Mouse (Mus musculus) neural tube, embryonic 15.5 days (tissue): Measurements from ENCODE around the gene Slc5a4b. TPM values are rescaled to one million over a fixed set of nuclear protein-coding genes. Genes with fewer than 3 reads are reported as not detected.

ENCODE experiments used
- ATAC-seq: fragments of 200-750 bp; cut with Nextera tagmentation; 2 replicates; pipeline ENCODE4 v1.8.0; 2017; ENCODE audit warnings: mild to moderate bottlenecking, moderate TSS enrichment, moderate library complexity; ENCODE audit not compliant: low FRiP score
- H3K27ac ChIP-seq: fragments of 300-500 bp; sonication (generic); replicated peaks from 2 replicates; pipeline ENCODE4 v1.5.1; 2015; ENCODE audit warnings: mild to moderate bottlenecking, inconsistent platforms
- H3K27me3 ChIP-seq: fragments of 300-500 bp; sonication (generic); replicated peaks from 2 replicates; pipeline ENCODE4 v1.6.1; 2015; ENCODE audit warnings: inconsistent platforms
- H3K36me3 ChIP-seq: fragments of 300-500 bp; sonication (generic); 2 replicates; pipeline ENCODE4 v1.6.1; 2015; ENCODE audit warnings: inconsistent platforms
- H3K4me1 ChIP-seq: fragments of 300-500 bp; sonication (generic); 2 replicates; pipeline ENCODE4 v1.6.1; 2015; ENCODE audit warnings: inconsistent platforms
- H3K4me2 ChIP-seq: fragments of 300-500 bp; sonication (generic); 2 replicates; pipeline ENCODE4 v1.6.1; 2015; ENCODE audit warnings: inconsistent platforms, mild to moderate bottlenecking, moderate library complexity
- H3K4me3 ChIP-seq: fragments of 300-500 bp; sonication (generic); replicated peaks from 2 replicates; pipeline ENCODE4 v1.5.1; 2015; ENCODE audit warnings: mild to moderate bottlenecking, inconsistent platforms
- H3K9ac ChIP-seq: fragments of 300-500 bp; sonication (generic); replicated peaks from 2 replicates; pipeline ENCODE4 v1.6.1; 2015; ENCODE audit warnings: mild to moderate bottlenecking, inconsistent platforms
- H3K9me3 ChIP-seq: fragments of 300-500 bp; sonication (generic); replicated peaks from 2 replicates; pipeline ENCODE4 v1.6.1; 2016; ENCODE audit warnings: inconsistent platforms
- WGBS: fragments of 180-500 bp; shearing (Covaris S2); methylation state at CpG from one replicate; pipeline ENCODE4 v1.1.7; 2015; ENCODE audit warnings: mixed read lengths; 5-methylcytosine and 5-hydroxymethylcytosine counted together
- polyA plus RNA-seq: library from polyadenylated mRNA; unstranded; fragments of >200 nt; fragmentation: Nextera tagmentation; extraction: Ambion mirVana; gene quantifications from 2 replicates; pipeline ENCODE4 v1.2.1, GENCODE M21; 2015

Gene Slc5a4b
- polyA plus RNA-seq: not detected in 2 replicates

DNA sequence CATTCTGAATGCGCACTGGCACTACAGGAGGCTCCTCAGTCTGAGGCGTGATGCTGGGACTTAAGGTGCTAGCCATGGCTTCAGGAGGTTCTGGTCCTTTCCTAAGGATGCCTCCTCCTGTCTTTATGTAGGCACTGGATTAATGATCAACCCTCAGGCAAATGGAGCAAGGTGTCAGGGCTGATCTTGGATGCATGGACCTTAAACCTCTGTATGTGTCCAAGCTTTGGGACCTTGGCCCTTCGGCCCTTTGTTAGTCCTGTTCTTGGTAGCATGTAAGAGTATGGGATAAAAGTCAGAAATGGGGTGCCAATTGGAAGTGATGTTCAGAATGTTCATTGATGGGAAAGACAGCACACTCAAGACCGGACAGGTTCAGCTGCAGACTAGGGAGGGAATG lies at the start of gene Slc5a4b:
Slc5a4b (minus strand) TSS at position 101 of the 400 bp plus-strand sequence.
- H3K4me3 ChIP-seq: no peak within 1 kb of the TSS
- no peaks in the 10 kb centered on the region for H3K4me1 ChIP-seq
- no peaks in the 10 kb centered on the region for H3K27me3 ChIP-seq
- H3K36me3 ChIP-seq: no peaks in the 10 kb centered on the region
- H3K9ac ChIP-seq: no peak within 1 kb of the TSS
- no peak within 1 kb of the TSS for H3K4me2 ChIP-seq
- 94% methylated on average over 4 of the region's 4 CpGs for WGBS
- ATAC-seq: no peak
- no peaks in the 10 kb centered on the region for H3K9me3 ChIP-seq
- no peak within 1 kb of the TSS for H3K27ac ChIP-seq

GRCm38 (mm10) chr10:76158009-76158408 lies 47.2 kb upstream of the Slc5a4b start:
- WGBS: 73% methylated on average over 1 of the region's 1 CpGs
- no peak for ATAC-seq
- H3K9me3 ChIP-seq: no peaks in the 10 kb centered on the region
- H3K4me1 ChIP-seq: no peaks in the 10 kb centered on the region
- no peaks in the 10 kb centered on the region for H3K27me3 ChIP-seq
- no peak overlapping the region for H3K4me2 ChIP-seq
- no peaks in the 10 kb centered on the region for H3K36me3 ChIP-seq
- no peak overlapping the region for H3K9ac ChIP-seq
- no peak overlapping the region for H3K4me3 ChIP-seq
- H3K27ac ChIP-seq: no peak overlapping the region

GRCm38 (mm10) chr10:76157528-76157927 lies 46.8 kb upstream of the Slc5a4b start:
- 81% methylated on average over 5 of the region's 5 CpGs for WGBS
- no peak overlapping the region for H3K9ac ChIP-seq
- no peaks in the 10 kb centered on the region for H3K36me3 ChIP-seq
- H3K9me3 ChIP-seq: no peaks in the 10 kb centered on the region
- H3K4me1 ChIP-seq: no peaks in the 10 kb centered on the region
- ATAC-seq: no peak
- no peaks in the 10 kb centered on the region for H3K27me3 ChIP-seq
- H3K4me3 ChIP-seq: no peak overlapping the region
- H3K27ac ChIP-seq: no peak overlapping the region
- H3K4me2 ChIP-seq: no peak overlapping the region

DNA sequence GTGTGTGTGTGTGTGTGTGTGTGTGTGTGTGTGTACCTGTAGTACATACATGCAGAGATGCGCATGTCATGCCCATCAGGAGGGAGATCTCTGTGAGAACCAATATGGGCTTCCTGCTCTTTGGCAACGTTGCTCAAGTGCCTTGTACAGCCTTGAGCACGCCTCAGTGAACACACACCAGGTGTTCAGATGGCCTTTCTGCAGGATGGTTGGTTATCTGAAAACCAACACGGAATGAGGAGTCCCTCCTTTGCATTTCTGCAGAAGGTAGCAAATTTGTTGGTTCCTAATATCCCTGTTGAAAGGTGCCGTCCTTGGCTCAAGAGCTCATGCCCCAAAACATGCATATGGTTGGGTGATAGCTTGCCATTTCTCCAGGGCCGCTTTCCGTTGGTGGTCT lies 45.1 kb upstream of the Slc5a4b start:
- WGBS: 86% methylated on average over 7 of the region's 7 CpGs

GRCm38 (mm10) chr10:76147278-76147677 lies 36.5 kb upstream of the Slc5a4b start, which contains the start of gene Slc5a4a:
Gene Slc5a4a, plus strand, starts transcription at chr10:76147451.
- no peak within 1 kb of the TSS for H3K4me2 ChIP-seq
- no peak within 1 kb of the TSS for H3K9ac ChIP-seq
- H3K36me3 ChIP-seq: no peaks in the 10 kb centered on the region
- H3K27me3 ChIP-seq: no peaks in the 10 kb centered on the region
- WGBS: 91% methylated on average over 5 of the region's 5 CpGs
- H3K4me3 ChIP-seq: no peak within 1 kb of the TSS
- no peak within 1 kb of the TSS for H3K27ac ChIP-seq
- no peaks in the 10 kb centered on the region for H3K4me1 ChIP-seq
- H3K9me3 ChIP-seq: no peaks in the 10 kb centered on the region
- no peak for ATAC-seq

More for the DNA sequence above, 45.1 kb upstream of the Slc5a4b start:
- Histone ChIP-seq H3K4me1 (no peaks in the 10 kb centered on the region), H3K9me3 (no peaks in the 10 kb centered on the region), H3K4me3 (no peak overlapping the region), H3K9ac (no peak overlapping the region), H3K36me3 (no peaks in the 10 kb centered on the region), H3K27me3 (no peaks in the 10 kb centered on the region), H3K4me2 (no peak overlapping the region), H3K27ac (no peak overlapping the region)
- no peak for ATAC-seq

- H3K4me1 ChIP-seq: no peaks in the 10 kb centered on the region
- H3K27ac ChIP-seq: no peak overlapping the region
- no peak overlapping the region for H3K4me2 ChIP-seq
- no peaks in the 10 kb centered on the region for H3K9me3 ChIP-seq
- no peak for ATAC-seq
- 71% methylated on average over 8 of the region's 8 CpGs for WGBS
- H3K36me3 ChIP-seq: no peaks in the 10 kb centered on the region
- no peak overlapping the region for H3K4me3 ChIP-seq
- no peak overlapping the region for H3K9ac ChIP-seq
- H3K27me3 ChIP-seq: no peaks in the 10 kb centered on the region
Measured at GRCm38 (mm10) chr10:76146846-76147245, 36.1 kb upstream of the Slc5a4b start.

DNA sequence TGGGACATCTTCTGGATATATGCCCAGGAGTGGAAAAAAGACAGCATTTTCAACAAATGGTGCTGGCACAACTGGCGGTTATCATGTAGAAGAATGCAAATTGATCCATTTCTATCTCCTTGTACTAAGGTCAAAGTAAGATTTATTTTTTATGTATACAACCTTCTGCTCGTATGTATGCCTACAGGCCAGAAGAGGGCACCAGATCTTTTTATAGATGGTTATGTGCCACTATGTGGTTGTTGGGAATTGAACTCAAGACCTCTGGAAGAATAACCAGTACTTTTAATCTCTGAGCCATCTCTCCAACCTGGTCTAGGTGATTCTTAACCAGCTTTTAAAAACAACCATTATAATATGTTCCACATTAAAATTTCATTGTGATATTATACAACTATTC lies 25.6 kb upstream of the Slc5a4b start:
- 81% methylated on average over 2 of the region's 2 CpGs for WGBS
- Histone ChIP-seq H3K4me3 (no peak overlapping the region), H3K4me2 (no peak overlapping the region), H3K4me1 (no peaks in the 10 kb centered on the region), H3K27ac (no peak overlapping the region), H3K9ac (no peak overlapping the region), H3K36me3 (no peaks in the 10 kb centered on the region), H3K9me3 (no peaks in the 10 kb centered on the region), H3K27me3 (no peaks in the 10 kb centered on the region)
- ATAC-seq: no peak

- WGBS: 74% methylated on average over 4 of the region's 4 CpGs
- Histone ChIP-seq H3K9ac (no peak overlapping the region), H3K4me2 (no peak overlapping the region), H3K27ac (no peak overlapping the region), H3K36me3 (no peaks in the 10 kb centered on the region), H3K4me3 (no peak overlapping the region), H3K9me3 (no peaks in the 10 kb centered on the region), H3K4me1 (no peaks in the 10 kb centered on the region), H3K27me3 (no peaks in the 10 kb centered on the region)
- ATAC-seq: no peak
Measured at GRCm38 (mm10) chr10:76132506-76132905, 21.7 kb upstream of the Slc5a4b start.

- H3K9me3 ChIP-seq: no peaks in the 10 kb centered on the region
- no peaks in the 10 kb centered on the region for H3K36me3 ChIP-seq
- no peak overlapping the region for H3K4me2 ChIP-seq
- WGBS: 88% methylated on average over 5 of the region's 5 CpGs
- H3K27ac ChIP-seq: no peak overlapping the region
- H3K9ac ChIP-seq: no peak overlapping the region
- ATAC-seq: no peak
- no peak overlapping the region for H3K4me3 ChIP-seq
- H3K4me1 ChIP-seq: peaks cover 8% of the 10 kb centered on the region
- no peaks in the 10 kb centered on the region for H3K27me3 ChIP-seq
Measured at GRCm38 (mm10) chr10:76121495-76121894, 10.7 kb upstream of the Slc5a4b start.

GRCm38 (mm10) chr10:76120124-76120711 lies 9.5 kb upstream of the Slc5a4b start:
- no peaks in the 10 kb centered on the region for H3K36me3 ChIP-seq
- no peak overlapping the region for H3K4me2 ChIP-seq
- WGBS: 22% methylated on average over 4 of the region's 4 CpGs
- ATAC-seq: no peak
- H3K9me3 ChIP-seq: no peaks in the 10 kb centered on the region
- H3K4me3 ChIP-seq: no peak overlapping the region
- H3K27me3 ChIP-seq: no peaks in the 10 kb centered on the region
- H3K9ac ChIP-seq: no peak overlapping the region
- no peak overlapping the region for H3K27ac ChIP-seq
- H3K4me1 ChIP-seq: peaks cover 8% of the 10 kb centered on the region

GRCm38 (mm10) chr10:76118741-76119140 lies 8.0 kb upstream of the Slc5a4b start:
- WGBS: 20% methylated on average over 1 of the region's 1 CpGs
- Histone ChIP-seq H3K36me3 (no peaks in the 10 kb centered on the region), H3K9ac (no peak overlapping the region), H3K4me2 (no peak overlapping the region), H3K9me3 (no peaks in the 10 kb centered on the region), H3K27me3 (no peaks in the 10 kb centered on the region), H3K4me3 (no peak overlapping the region), H3K27ac (no peak overlapping the region), H3K4me1 (peaks cover 8% of the 10 kb centered on the region)
- ATAC-seq: no peak

DNA sequence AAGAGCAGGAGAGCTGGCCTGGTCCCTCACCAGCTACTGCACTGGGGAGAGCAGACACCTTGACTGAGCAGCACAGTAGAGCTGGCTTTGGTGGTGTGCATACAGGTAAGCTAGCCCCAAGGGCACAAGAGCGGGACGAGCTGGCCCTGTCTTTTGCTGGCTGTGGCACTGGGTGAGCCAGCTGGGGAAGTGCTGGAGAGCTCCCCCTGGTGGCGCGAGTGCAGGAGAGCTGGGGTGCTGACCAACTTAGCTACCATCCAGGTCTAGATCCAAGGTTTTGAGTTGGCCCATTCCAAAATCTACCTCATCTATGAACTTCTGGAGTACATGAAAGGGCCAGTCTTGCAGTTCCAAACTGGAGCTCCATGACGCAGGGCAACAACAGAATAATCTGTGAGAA lies 7.2 kb upstream of the Slc5a4b start:
- Histone ChIP-seq H3K4me2 (no peak overlapping the region), H3K36me3 (no peaks in the 10 kb centered on the region), H3K27me3 (no peaks in the 10 kb centered on the region), H3K9me3 (no peaks in the 10 kb centered on the region), H3K4me1 (peaks cover 8% of the 10 kb centered on the region), H3K4me3 (no peak overlapping the region), H3K27ac (no peak overlapping the region), H3K9ac (no peak overlapping the region)
- no peak for ATAC-seq
- WGBS: 39% methylated on average over 5 of the region's 5 CpGs
